Comparison of ENCODE assay signal across 20 mouse cellular contexts in genomic region chr14:48162446-48162845, GRCm38 (mm10). TPM values are rescaled to one million over a fixed set of nuclear protein-coding genes. Genes with fewer than 3 reads are reported as not detected.
A peak's percentile ranks its signal among the peaks of the same experiment; 100 is the strongest.
DNase-seq lines count a peak whose midpoint lies in the region; ATAC-seq lines count a peak whose summit lies in the region.
"Had no signal": no experiment of that assay in that cellular context is flagged by ENCODE, and none has a peak within 500 bp of the region (broad histone marks: within the 10 kb centered on the region; RNA-seq: fewer than 3 reads in every experiment).

No protein-coding gene starts in this region.

- H3K4me2 ChIP-seq in forebrain, embryonic 15.5 days (replicated peaks) = no peak overlapping the region
- H3K4me2 ChIP-seq: embryonic facial prominence, embryonic 13.5 days; hindbrain, embryonic 13.5 days; limb, embryonic 13.5 days; liver, embryonic 15.5 days; neural tube, embryonic 12.5 days had no signal

- H3K4me1 ChIP-seq in forebrain, embryonic 15.5 days = 0 out of 2 replicates have a peak, but pooled peaks cover 3% of the 10 kb centered on the region
- H3K4me1 ChIP-seq: liver, embryonic 15.5 days; megakaryocyte, embryonic 14.5 days had no signal

- 91% methylated on average over 14 of the region's 14 CpGs for WGBS in forebrain, embryonic 15.5 days

- peak; percentile 62 to 66 for DNase-seq in cerebellum, adult 18-20 months
- no peak for DNase-seq in cerebellum, adult 9-10 months
- DNase-seq in kidney, adult 11 months = peak; percentile 50
- DNase-seq in kidney, postnatal 14 days = no peak
- DNase-seq in right cerebral cortex, adult 18-20 months = peak; percentile 33
- DNase-seq in right cerebral cortex, postnatal 4 days = no peak
- DNase-seq in spleen, postnatal 14 days (ENCODE audit: low spot score in 2 of 2) = no peak
- DNase-seq: layer of hippocampus, adult 9-11 months; lung, postnatal 10 days; spleen, adult 18-20 months had no signal

- H3K9ac ChIP-seq in forebrain, embryonic 15.5 days (replicated peaks) = no peak overlapping the region
- H3K9ac ChIP-seq: embryonic facial prominence, embryonic 13.5 days; hindbrain, embryonic 13.5 days; limb, embryonic 13.5 days; liver, embryonic 15.5 days; neural tube, embryonic 12.5 days had no signal

- H3K27ac ChIP-seq in forebrain, embryonic 15.5 days (replicated peaks) = no peak overlapping the region
- H3K27ac ChIP-seq: embryonic facial prominence, embryonic 13.5 days; hindbrain, embryonic 13.5 days; limb, embryonic 13.5 days; liver, embryonic 15.5 days; neural tube, embryonic 12.5 days; stomach, postnatal 0 days had no signal

- H3K4me3 ChIP-seq in forebrain, embryonic 15.5 days = no peak overlapping the region
- H3K4me3 ChIP-seq: embryonic facial prominence, embryonic 13.5 days; hindbrain, embryonic 13.5 days; limb, embryonic 13.5 days; liver, embryonic 15.5 days; megakaryocyte, embryonic 14.5 days; neural tube, embryonic 12.5 days had no signal

- no peaks in the 10 kb centered on the region for H3K27me3 ChIP-seq in forebrain, embryonic 15.5 days
- H3K27me3 ChIP-seq: CH12.LX; embryonic facial prominence, embryonic 13.5 days; hindbrain, embryonic 13.5 days; limb, embryonic 13.5 days; liver, embryonic 15.5 days; megakaryocyte, embryonic 14.5 days; neural tube, embryonic 12.5 days had no signal

- no peaks in the 10 kb centered on the region for H3K36me3 ChIP-seq in forebrain, embryonic 15.5 days
- H3K36me3 ChIP-seq: liver, embryonic 15.5 days had no signal

- no peaks in the 10 kb centered on the region for H3K9me3 ChIP-seq in forebrain, embryonic 15.5 days
- H3K9me3 ChIP-seq: embryonic facial prominence, embryonic 13.5 days; hindbrain, embryonic 13.5 days; limb, embryonic 13.5 days; liver, embryonic 15.5 days had no signal

- ATAC-seq in forebrain, embryonic 15.5 days (replicated peaks) = no peak
- ATAC-seq: intestine, embryonic 16.5 days had no signal

RNA-seq across cellular contexts. Expression of gene Peli2, which starts 41.8 kb away (rescaled TPM):
- polyA plus RNA-seq in forebrain, embryonic 15.5 days (2015; fragmentation: Nextera tagmentation; extraction: Ambion mirVana) = 10.1 and 11.6 TPM in 2 replicates

Comparison
In these comparisons a context has a peak if more than half of its experiments do, and no peak if none do; other contexts are left out.
1. DNase-seq: peak in cerebellum, adult 18-20 months (2 of 2), kidney, adult 11 months (single experiment) and right cerebral cortex, adult 18-20 months (single experiment); none in cerebellum, adult 9-10 months (single experiment), kidney, postnatal 14 days (single experiment), right cerebral cortex, postnatal 4 days (single experiment) and spleen, postnatal 14 days (0 of 2).